Mouse (Mus musculus): ENCODE results near the gene Slc41a2. TPM values are rescaled to one million over a fixed set of nuclear protein-coding genes. Genes with fewer than 3 reads are reported as not detected.

Slc41a2 gene
- polyA plus RNA-seq, 1 experiment from 2014 or later, result 0.84 TPM

GRCm38 (mm10) chr10:83343828-83344685 is 6.4 kb upstream of the Slc41a2 start:
- ATAC-seq (replicated peaks; ENCODE audit: extremely low read depth, insufficient read depth, low FRiP score), result no peak
- no peaks in the 10 kb centered on the region for H3K9me3 ChIP-seq (replicated peaks; ENCODE audit: control insufficient read depth, low read length)
- H3K4me2 ChIP-seq (ENCODE audit: low read depth, low read length), result no peak overlapping the region
- H3K4me3 ChIP-seq (ENCODE audit: low read length), result no peak overlapping the region
- H3K9ac ChIP-seq (ENCODE audit: low read length), result no peak overlapping the region
- peaks cover 12% of the 10 kb centered on the region for H3K27me3 ChIP-seq (ENCODE audit: control insufficient read depth, insufficient read depth, low read length)
- no peak overlapping the region for H3K27ac ChIP-seq (ENCODE audit: low read length)
- no peaks in the 10 kb centered on the region for H3K36me3 ChIP-seq (ENCODE audit: control insufficient read depth, insufficient read depth)
- 0 out of 2 replicates have a peak, but pooled peaks cover 2% of the 10 kb centered on the region for H3K4me1 ChIP-seq (ENCODE audit: control insufficient read depth, insufficient read depth, low read length)
- WGBS, result 53% methylated on average over 2 of the region's 2 CpGs

GRCm38 (mm10) chr10:83343171-83343570 is 5.5 kb upstream of the Slc41a2 start:
- 67% methylated on average over 5 of the region's 5 CpGs for WGBS

GRCm38 (mm10) chr10:83341226-83341625 is 3.5 kb upstream of the Slc41a2 start:
- 28% methylated on average over 2 of the region's 2 CpGs for WGBS
- peaks cover 28% of the 10 kb centered on the region for H3K27me3 ChIP-seq (ENCODE audit: control insufficient read depth, insufficient read depth, low read length)

More at GRCm38 (mm10) chr10:83343171-83343570, 5.5 kb upstream of the Slc41a2 start:
- Histone ChIP-seq H3K9me3 (replicated peaks; ENCODE audit: control insufficient read depth, low read length) (no peaks in the 10 kb centered on the region), H3K4me1 (ENCODE audit: control insufficient read depth, insufficient read depth, low read length) (0 out of 2 replicates have a peak, but pooled peaks cover 2% of the 10 kb centered on the region), H3K27me3 (ENCODE audit: control insufficient read depth, insufficient read depth, low read length) (peaks cover 15% of the 10 kb centered on the region), H3K4me2 (ENCODE audit: low read depth, low read length) (no peak overlapping the region), H3K27ac (ENCODE audit: low read length) (no peak overlapping the region), H3K36me3 (ENCODE audit: control insufficient read depth, insufficient read depth) (no peaks in the 10 kb centered on the region), H3K9ac (ENCODE audit: low read length) (no peak overlapping the region), H3K4me3 (ENCODE audit: low read length) (no peak overlapping the region)
- no peak for ATAC-seq (replicated peaks; ENCODE audit: extremely low read depth, insufficient read depth, low FRiP score)

GRCm38 (mm10) chr10:83337971-83338598 is 403 bp upstream of the Slc41a2 start:
- no peak for ATAC-seq (replicated peaks; ENCODE audit: extremely low read depth, insufficient read depth, low FRiP score)
- peak overlapping the region; percentile 83 for H3K4me2 ChIP-seq (ENCODE audit: low read depth, low read length)
- 46% methylated on average over 8 of the region's 9 CpGs for WGBS
- no peak overlapping the region for H3K27ac ChIP-seq (ENCODE audit: low read length)
- peak overlapping the region; percentile 57 for H3K9ac ChIP-seq (ENCODE audit: low read length)
- H3K27me3 ChIP-seq (ENCODE audit: control insufficient read depth, insufficient read depth, low read length), result peaks cover 42% of the 10 kb centered on the region
- peaks cover 5% of the 10 kb centered on the region; the same call in 1 of the 2 replicates for H3K4me1 ChIP-seq (ENCODE audit: control insufficient read depth, insufficient read depth, low read length)
- H3K36me3 ChIP-seq (ENCODE audit: control insufficient read depth, insufficient read depth), result no peaks in the 10 kb centered on the region
- H3K4me3 ChIP-seq (ENCODE audit: low read length), result peak overlapping the region; percentile 59
- H3K9me3 ChIP-seq (replicated peaks; ENCODE audit: control insufficient read depth, low read length), result no peaks in the 10 kb centered on the region

More at GRCm38 (mm10) chr10:83341226-83341625, 3.5 kb upstream of the Slc41a2 start:
- Histone ChIP-seq H3K27ac (ENCODE audit: low read length) (no peak overlapping the region), H3K4me3 (ENCODE audit: low read length) (no peak overlapping the region), H3K9me3 (replicated peaks; ENCODE audit: control insufficient read depth, low read length) (no peaks in the 10 kb centered on the region), H3K9ac (ENCODE audit: low read length) (no peak overlapping the region), H3K4me1 (ENCODE audit: control insufficient read depth, insufficient read depth, low read length) (peaks cover 5% of the 10 kb centered on the region; the same call in 1 of the 2 replicates), H3K4me2 (ENCODE audit: low read depth, low read length) (no peak overlapping the region), H3K36me3 (ENCODE audit: control insufficient read depth, insufficient read depth) (no peaks in the 10 kb centered on the region)
- ATAC-seq (replicated peaks; ENCODE audit: extremely low read depth, insufficient read depth, low FRiP score), result no peak

- no peak overlapping the region for H3K4me3 ChIP-seq (ENCODE audit: low read length)
- no peak overlapping the region for H3K4me2 ChIP-seq (ENCODE audit: low read depth, low read length)
- H3K36me3 ChIP-seq (ENCODE audit: control insufficient read depth, insufficient read depth), result no peaks in the 10 kb centered on the region
- no peak overlapping the region for H3K9ac ChIP-seq (ENCODE audit: low read length)
- 42% methylated on average over 7 of the region's 7 CpGs for WGBS
- H3K27ac ChIP-seq (ENCODE audit: low read length), result no peak overlapping the region
- peaks cover 43% of the 10 kb centered on the region for H3K27me3 ChIP-seq (ENCODE audit: control insufficient read depth, insufficient read depth, low read length)
- no peak for ATAC-seq (replicated peaks; ENCODE audit: extremely low read depth, insufficient read depth, low FRiP score)
- peaks cover 5% of the 10 kb centered on the region; the same call in 1 of the 2 replicates for H3K4me1 ChIP-seq (ENCODE audit: control insufficient read depth, insufficient read depth, low read length)
- no peaks in the 10 kb centered on the region for H3K9me3 ChIP-seq (replicated peaks; ENCODE audit: control insufficient read depth, low read length)
These were observed 1.3 kb downstream of the Slc41a2 start for GRCm38 (mm10) chr10:83336336-83336735.

GRCm38 (mm10) chr10:83332581-83332980 is 5.1 kb downstream of the Slc41a2 start:
- peaks cover 3% of the 10 kb centered on the region; the same call in 1 of the 2 replicates for H3K4me1 ChIP-seq (ENCODE audit: control insufficient read depth, insufficient read depth, low read length)
- no peak overlapping the region for H3K4me3 ChIP-seq (ENCODE audit: low read length)
- no peak overlapping the region for H3K27ac ChIP-seq (ENCODE audit: low read length)
- ATAC-seq (replicated peaks; ENCODE audit: extremely low read depth, insufficient read depth, low FRiP score), result no peak
- H3K4me2 ChIP-seq (ENCODE audit: low read depth, low read length), result no peak overlapping the region
- WGBS, result 76% methylated on average over 11 of the region's 11 CpGs
- H3K36me3 ChIP-seq (ENCODE audit: control insufficient read depth, insufficient read depth), result no peaks in the 10 kb centered on the region
- H3K9me3 ChIP-seq (replicated peaks; ENCODE audit: control insufficient read depth, low read length), result no peaks in the 10 kb centered on the region
- peaks cover 26% of the 10 kb centered on the region for H3K27me3 ChIP-seq (ENCODE audit: control insufficient read depth, insufficient read depth, low read length)
- no peak overlapping the region for H3K9ac ChIP-seq (ENCODE audit: low read length)

GRCm38 (mm10) chr10:83331811-83332210 is 5.9 kb downstream of the Slc41a2 start:
- H3K27me3 ChIP-seq (ENCODE audit: control insufficient read depth, insufficient read depth, low read length), result peaks cover 21% of the 10 kb centered on the region
- H3K9me3 ChIP-seq (replicated peaks; ENCODE audit: control insufficient read depth, low read length), result no peaks in the 10 kb centered on the region
- H3K4me3 ChIP-seq (ENCODE audit: low read length), result no peak overlapping the region
- WGBS, result 84% methylated on average over 5 of the region's 5 CpGs
- no peak for ATAC-seq (replicated peaks; ENCODE audit: extremely low read depth, insufficient read depth, low FRiP score)
- no peak overlapping the region for H3K9ac ChIP-seq (ENCODE audit: low read length)
- H3K36me3 ChIP-seq (ENCODE audit: control insufficient read depth, insufficient read depth), result no peaks in the 10 kb centered on the region
- H3K27ac ChIP-seq (ENCODE audit: low read length), result no peak overlapping the region
- peaks cover under 1% of the 10 kb centered on the region; the same call in 1 of the 2 replicates for H3K4me1 ChIP-seq (ENCODE audit: control insufficient read depth, insufficient read depth, low read length)
- H3K4me2 ChIP-seq (ENCODE audit: low read depth, low read length), result no peak overlapping the region

GRCm38 (mm10) chr10:83330336-83330735 is 7.3 kb downstream of the Slc41a2 start:
- Histone ChIP-seq H3K27me3 (ENCODE audit: control insufficient read depth, insufficient read depth, low read length) (peaks cover 11% of the 10 kb centered on the region), H3K36me3 (ENCODE audit: control insufficient read depth, insufficient read depth) (no peaks in the 10 kb centered on the region), H3K9me3 (replicated peaks; ENCODE audit: control insufficient read depth, low read length) (no peaks in the 10 kb centered on the region), H3K4me2 (ENCODE audit: low read depth, low read length) (no peak overlapping the region), H3K27ac (ENCODE audit: low read length) (no peak overlapping the region), H3K4me1 (ENCODE audit: control insufficient read depth, insufficient read depth, low read length) (no peaks in the 10 kb centered on the region), H3K4me3 (ENCODE audit: low read length) (no peak overlapping the region), H3K9ac (ENCODE audit: low read length) (no peak overlapping the region)
- WGBS, result 78% methylated on average over 6 of the region's 6 CpGs
- ATAC-seq (replicated peaks; ENCODE audit: extremely low read depth, insufficient read depth, low FRiP score), result no peak

GRCm38 (mm10) chr10:83328791-83329190 is 8.9 kb downstream of the Slc41a2 start:
- Histone ChIP-seq H3K27ac (ENCODE audit: low read length) (no peak overlapping the region), H3K36me3 (ENCODE audit: control insufficient read depth, insufficient read depth) (no peaks in the 10 kb centered on the region), H3K9me3 (replicated peaks; ENCODE audit: control insufficient read depth, low read length) (no peaks in the 10 kb centered on the region), H3K4me2 (ENCODE audit: low read depth, low read length) (no peak overlapping the region), H3K9ac (ENCODE audit: low read length) (no peak overlapping the region), H3K4me1 (ENCODE audit: control insufficient read depth, insufficient read depth, low read length) (no peaks in the 10 kb centered on the region), H3K4me3 (ENCODE audit: low read length) (no peak overlapping the region), H3K27me3 (ENCODE audit: control insufficient read depth, insufficient read depth, low read length) (0 out of 2 replicates have a peak, but pooled peaks cover 4% of the 10 kb centered on the region)
- 78% methylated on average over 5 of the region's 5 CpGs for WGBS
- ATAC-seq (replicated peaks; ENCODE audit: extremely low read depth, insufficient read depth, low FRiP score), result no peak

Measured in heart, embryonic 16.5 days (tissue).